Mouse (Mus musculus): ENCODE data around the gene Cgref1.

Gene Cgref1

DNA sequence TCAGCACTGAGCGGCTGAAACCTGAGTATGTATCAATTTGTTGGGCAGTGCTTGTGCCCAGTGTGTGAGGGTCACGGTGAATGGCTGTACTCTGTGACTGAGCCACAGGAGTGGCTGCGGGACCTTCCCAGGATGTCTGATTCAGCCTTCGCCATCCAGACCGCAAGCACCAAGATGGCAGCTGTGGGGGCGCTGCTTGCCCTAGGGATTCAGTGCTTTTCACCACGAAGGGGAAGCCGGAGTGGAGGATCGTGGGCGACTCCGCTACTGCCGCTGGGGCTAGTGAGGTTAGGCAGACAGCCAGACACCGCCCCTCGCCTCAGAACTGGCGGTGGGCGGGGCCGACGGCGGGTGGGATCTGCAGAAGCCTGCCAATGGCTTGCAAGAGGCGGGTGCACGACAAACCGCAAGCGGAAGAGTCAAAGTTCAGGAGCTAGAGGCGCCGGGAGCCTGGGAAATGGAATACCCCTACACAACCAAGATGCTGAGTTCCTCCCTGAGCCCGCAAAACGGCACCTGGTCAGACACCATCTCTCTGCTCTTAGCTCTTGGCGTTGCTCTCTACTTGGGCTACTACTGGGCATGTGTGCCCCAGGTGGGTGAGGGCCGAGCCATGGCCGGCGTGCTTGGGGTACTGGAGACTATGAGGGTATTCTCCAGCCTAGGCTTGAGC, 4.4 kb upstream of the Cgref1 start:
- DNase-seq: peak; percentile 86 to 92

DNA sequence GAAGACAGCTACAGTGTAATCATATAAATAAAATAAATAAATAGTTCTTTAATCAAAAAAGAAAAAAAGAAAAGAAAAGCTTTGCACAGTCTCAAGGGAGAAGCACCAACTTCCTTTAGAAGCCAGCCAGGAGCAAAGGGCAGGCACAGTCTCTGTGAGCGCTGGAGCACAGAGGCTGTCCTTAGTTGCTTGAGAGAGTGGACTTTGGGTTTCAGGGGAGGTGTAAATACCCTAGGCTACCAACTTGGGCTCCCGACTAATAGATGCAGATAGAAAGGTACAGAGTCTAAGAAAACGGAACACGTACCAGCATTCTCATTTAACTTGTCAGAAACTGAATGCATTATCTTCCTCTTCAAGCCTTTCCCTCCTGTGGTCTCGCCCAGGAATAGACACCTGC, 3.2 kb upstream of the Cgref1 start:
- DNase-seq: no peak

DNA sequence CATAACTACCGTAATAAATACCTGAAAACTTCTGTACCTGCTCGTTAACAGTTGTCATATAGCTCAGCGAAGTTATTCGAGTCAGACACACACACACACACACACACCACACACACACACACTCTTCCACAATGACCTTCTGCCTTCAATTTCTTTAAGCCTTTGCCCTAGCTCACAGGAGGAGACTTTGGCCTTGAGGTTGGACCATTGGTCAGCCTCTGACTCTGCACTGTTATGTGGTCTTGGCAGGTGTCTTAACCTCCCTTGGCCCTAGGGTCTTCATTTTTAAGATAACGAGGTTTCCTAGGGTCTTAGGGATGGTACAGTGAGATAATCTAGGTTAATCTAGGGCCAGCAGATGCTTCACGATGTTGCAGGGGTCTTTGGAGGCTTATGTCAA, 1.0 kb downstream of the Cgref1 start:
- DNase-seq: no peak

DNA sequence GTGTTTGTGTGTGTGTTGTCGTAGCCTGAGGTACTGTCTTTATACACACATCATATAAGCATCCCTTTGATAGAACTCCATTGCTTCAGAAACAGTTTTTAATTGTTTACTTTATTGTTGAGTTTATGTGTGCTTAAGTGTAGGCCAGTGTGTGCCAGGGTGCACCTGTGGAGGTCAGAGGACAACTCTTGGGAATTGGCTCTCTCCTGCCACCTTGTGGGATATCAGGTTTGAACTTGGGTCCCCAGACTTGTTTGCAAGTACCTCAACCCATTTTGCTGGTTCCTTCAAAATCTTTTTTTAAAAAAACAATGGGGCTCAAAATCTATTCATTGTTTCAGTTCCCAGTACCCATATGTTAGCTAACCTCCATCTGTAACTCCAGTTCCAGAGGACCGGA, 2.4 kb downstream of the Cgref1 start:
- DNase-seq: no peak

DNA sequence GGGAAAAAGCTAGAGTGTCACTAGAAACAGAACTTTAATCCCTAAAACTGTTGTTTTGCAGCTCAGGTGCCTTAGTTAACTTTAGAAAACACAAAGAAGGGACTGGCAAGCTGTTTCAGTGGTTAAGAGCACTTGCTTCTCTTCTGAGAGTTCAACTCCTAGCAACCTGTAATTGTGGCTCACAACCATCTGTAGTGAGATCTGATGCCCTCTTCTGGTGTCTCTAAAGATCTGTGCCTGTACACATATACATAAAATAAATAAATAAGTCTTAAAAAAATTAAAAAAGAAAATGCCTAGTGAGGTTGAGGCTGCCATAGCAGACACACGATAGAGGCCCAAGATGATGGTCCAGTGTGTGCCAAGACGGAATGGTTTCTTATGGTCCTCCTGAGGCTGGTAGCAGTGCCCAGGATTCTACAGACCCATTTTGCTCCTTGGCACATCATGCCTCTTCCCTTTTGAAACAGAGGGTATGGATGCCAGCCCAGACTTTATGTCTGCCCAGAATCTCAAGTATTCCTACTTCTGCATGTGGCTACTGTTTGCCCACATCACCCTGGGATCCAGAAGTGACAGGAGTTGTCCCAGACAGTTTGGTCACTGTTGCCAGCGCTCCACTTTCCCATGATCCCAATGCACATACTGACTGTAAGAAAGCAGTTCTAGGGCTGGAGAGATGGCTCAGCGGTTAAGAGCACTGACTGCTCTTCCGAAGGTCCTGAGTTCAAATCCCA, 10.5 kb downstream of the Cgref1 start:
- DNase-seq: peak in 1 of 2 experiments; percentile 7

DNA sequence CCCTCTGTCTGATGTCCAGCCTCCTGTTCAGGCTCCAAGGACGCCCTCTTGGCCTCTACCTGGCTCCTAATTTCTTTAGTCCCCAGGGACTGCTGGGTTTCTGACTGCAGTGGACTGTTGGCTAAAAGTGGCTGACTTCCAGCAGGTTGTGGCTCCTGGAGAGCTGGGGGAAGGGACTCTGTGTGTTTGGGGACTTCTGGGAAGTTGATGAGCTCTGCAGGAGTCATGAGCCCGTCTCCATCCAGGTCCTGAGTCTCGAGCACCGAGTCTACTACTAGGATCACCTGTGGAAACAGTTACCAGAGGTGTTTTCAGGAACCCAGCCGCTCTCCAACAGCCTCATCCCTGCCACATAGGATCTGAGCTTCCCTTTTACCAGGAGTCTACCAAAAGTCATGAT, 11.7 kb downstream of the Cgref1 start:
- DNase-seq: no peak

DNA sequence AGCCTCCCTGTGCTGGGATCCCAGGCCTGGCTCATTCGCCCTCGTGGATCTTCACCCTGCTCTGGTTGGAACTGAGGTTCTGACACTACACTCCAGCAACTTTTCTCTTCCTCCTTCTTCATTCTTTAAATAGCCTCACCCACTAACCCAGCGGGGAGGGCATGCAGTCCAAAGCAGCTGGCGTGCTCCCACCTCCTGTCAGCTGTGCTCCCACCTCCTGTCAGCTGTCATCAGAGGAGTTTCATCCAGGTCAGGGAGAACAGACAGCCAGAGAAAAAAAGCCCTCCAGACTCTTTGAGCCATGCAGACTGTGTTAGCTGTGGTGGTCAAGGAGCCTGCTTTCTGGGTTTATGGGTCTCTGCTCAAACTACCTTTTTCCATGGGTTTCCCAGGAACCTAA, 14.0 kb downstream of the Cgref1 start:
- no peak for DNase-seq

DNA sequence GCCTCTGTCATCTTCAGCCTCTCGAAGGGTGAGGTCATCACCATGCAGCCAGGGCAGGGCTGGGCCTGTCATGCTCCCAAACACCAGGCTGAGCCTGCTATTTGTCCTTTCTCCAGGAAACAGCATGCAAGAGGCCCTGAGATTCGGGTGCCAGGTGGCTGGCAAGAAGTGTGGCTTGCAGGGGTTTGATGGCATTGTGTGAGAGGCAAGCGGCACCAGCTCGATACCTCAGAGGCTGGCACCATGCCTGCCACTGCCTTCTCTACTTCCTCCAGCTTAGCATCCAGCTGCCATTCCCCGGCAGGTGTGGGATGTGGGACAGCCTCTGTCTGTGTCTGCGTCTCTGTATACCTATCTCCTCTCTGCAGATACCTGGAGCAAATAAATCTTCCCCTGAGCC, 14.5 kb downstream of the Cgref1 start:
- peak; percentile 30 to 54 for DNase-seq

DNA sequence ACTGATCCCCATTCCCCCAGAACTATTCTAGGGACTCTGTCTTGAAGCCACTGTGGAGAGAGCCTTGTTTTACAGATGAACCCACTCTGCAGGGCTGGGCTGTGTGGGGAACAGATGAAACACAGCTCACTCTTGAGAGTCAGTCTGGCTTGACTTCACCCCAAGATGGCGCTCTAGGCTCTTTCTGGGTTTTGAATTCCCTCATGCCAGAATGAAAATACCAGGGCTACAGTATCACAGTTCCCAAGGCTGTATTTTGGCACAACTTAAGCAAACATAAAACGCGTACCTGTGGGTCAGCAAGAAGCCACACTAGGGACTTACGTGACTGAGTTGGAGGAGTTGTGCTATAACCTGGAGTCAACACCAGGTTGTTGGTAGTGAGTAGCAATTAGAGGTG, 15.3 kb downstream of the Cgref1 start:
- DNase-seq: peak; percentile 84 to 91

DNA sequence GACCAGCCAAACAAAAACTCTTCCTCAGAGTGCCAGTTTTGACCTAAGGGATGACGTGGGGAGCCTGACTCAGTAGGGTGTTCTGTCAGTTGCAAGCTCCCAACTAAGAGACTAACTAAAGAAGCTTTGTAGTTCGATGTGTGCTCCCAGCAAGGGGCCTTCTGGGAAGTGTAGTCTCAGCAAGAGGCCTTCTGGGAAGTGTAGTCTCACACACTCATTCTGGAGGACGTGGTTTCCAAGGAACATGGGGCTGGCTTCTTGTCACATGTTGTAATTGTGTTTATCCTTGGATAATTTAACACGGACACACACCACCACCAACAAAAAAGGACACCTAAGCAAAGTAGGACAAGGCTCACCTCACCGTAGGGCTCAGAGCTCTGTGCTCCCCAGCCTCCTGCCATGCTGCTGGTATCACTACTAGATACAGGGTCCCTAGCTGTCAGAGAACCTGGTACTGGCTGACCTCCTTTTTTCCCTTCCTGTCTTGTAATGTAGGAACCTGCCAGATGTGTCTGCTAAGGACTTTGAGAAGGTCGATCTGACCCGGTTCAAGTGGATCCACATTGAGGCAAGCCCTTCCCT, 17.4 kb downstream of the Cgref1 start:
- peak in 1 of 2 experiments; percentile 56 for DNase-seq

DNA sequence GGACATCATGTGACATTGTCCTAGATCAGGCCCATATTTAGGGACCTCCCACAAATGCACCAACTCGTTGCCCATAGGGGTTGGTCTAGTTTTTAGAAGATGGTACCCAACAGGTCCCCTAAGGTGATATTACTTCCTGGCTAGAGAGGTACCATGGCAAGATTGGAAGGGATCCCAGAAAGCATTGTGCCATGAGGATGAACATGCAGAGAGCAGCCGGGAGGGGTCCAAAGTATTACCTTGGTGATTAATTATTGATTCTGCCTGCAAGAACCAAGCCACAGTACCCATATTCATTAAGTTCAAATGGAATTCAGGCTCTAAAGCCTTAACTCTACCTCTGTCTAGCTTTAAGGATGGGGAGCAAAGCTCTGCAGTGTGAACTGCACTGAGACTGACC, 19.3 kb downstream of the Cgref1 start:
- DNase-seq: no peak

DNA sequence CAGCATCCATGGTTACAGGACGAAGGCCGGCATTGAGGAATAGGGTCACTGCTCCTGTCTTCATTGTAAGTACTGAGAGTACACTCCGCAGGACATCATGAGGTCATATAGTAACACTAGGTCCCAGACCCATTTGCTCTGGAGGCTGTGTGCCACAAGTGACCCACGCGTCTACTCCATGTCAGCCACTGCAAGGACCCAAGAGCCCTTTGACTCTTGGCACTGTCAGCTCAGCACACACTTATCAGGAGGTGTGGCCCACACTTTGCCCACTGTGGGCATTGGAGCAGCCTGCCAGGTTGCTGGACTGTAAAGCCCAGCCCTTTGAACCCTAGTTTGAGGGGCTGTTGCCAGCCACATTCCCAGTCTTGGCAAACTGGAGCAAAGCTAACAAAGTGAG, 20.2 kb downstream of the Cgref1 start:
- no peak for DNase-seq

DNA sequence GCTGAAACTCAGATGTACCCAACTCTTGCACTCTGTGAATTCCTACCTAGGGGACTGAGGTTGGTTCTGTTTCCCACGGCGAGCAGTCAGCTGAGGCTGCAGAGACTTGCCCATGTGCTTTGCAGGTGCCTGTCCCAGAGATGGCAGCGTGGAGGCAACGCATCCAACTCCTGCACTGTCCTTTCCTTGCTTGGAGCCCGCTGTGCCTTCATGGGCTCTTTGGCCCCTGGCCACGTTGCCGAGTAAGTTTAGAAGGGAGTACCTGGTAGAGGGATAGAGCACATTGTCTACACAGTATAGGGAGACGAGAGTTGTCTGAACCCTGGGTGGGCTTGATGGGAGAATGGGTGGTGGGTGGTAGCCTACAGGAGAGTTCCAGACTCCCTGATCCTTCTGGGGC, 20.8 kb downstream of the Cgref1 start:
- DNase-seq: no peak

DNA sequence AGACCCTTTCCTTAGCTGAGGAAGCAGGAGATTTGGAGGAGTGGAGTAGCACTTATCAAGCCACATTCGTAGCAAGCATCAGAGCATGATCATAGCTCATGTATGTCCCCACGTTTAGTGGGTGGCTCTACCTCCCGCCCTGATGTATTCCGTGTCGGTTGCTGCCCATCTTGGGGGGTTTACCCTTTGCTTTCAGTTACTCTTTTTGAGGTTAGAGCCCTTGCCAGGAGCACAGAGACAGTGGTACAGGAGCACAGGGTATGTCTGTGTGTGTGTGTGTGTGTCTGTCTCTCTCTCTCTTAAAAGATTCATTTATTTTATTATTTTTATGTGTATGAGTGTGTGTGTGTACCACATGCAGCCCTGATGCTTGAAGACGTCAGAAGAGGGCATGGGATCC, 22.3 kb downstream of the Cgref1 start:
- DNase-seq: no peak

DNA sequence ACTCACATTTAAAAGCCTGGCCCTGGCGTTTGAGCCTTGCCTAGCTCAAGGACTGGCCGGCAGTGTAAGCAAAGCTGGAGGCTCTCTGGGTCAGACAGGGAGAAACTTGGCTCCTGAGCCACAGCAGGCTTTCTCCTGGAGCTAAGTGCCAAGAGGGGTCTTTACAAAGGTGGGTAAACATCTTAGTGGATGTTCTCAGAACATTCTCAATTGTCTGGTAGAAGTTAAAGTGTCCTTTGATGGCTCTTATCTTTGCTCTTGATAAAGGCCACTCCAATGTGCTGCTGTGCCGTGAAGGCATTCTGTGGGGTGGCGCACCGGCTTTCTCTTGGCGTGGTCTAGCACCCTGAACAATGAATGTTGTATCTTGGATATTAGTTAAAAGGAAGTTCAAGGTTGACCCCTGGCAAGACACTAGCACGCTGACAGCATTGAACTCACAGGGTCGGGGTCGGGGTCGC, 22.8 kb downstream of the Cgref1 start:
- DNase-seq: peak in 1 of 2 experiments; percentile 22

DNA sequence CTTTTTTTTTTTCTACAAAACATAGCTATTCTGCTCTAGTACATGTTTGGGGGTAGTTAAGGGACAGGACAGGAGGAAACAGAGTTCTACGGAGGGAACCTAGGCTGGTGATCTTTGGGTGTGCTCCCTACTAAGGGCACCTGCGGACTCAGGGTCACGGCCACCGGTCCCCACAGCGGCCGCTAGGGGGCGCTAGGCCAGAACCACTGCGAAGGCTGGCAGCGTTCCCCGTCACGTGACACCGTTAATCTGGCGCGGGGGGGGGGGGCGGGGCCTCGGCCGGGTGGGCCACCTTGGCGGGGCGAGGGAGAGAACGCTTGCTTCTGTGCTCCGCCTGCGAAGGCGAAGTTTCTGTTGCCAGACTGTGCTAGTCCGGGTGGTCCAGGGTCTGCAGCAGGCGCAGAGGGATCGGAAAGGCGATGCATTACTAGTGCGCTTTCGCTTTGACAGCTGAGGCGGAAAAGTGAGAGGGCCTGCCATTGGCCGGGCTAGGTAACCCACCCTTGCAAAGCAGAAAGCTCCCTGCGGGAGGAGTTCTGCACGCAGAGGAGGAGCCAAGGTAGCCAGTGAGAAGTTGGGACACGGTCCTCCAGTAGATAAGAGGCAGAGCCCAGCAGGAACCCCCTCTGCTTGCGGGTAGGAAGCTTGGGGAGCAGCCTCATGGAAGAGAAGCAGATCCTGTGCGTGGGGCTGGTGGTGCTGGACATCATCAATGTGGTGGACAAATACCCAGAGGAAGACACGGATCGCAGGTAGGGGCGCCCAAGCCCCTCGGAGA, 23.9 kb downstream of the Cgref1 start, which contains the start of gene Khk:
TSS of gene Khk (plus strand) at position 176 of the 778 bp plus-strand sequence.
- DNase-seq: peak; percentile 95 to 98

DNA sequence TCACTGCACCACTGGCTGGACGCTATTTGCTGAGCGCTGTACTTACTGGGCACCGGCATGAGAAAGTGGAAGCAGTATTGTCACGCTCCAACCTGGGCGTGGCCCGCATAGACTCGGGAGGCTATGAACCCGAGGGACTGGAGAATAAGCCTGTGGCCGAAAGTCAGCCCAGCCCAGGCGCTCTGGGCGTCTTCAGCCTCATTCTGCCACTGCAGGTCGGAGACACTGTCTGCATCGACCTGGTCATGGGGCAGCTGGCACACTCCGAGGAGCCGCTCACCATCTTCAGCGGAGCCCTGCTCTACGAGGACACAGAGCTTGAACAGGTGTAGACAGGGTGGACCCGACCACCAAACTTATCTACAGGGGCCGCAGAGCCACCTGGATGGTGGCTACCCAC, 24.8 kb downstream of the Cgref1 start:
- DNase-seq: peak in 1 of 2 experiments; percentile 25

DNA sequence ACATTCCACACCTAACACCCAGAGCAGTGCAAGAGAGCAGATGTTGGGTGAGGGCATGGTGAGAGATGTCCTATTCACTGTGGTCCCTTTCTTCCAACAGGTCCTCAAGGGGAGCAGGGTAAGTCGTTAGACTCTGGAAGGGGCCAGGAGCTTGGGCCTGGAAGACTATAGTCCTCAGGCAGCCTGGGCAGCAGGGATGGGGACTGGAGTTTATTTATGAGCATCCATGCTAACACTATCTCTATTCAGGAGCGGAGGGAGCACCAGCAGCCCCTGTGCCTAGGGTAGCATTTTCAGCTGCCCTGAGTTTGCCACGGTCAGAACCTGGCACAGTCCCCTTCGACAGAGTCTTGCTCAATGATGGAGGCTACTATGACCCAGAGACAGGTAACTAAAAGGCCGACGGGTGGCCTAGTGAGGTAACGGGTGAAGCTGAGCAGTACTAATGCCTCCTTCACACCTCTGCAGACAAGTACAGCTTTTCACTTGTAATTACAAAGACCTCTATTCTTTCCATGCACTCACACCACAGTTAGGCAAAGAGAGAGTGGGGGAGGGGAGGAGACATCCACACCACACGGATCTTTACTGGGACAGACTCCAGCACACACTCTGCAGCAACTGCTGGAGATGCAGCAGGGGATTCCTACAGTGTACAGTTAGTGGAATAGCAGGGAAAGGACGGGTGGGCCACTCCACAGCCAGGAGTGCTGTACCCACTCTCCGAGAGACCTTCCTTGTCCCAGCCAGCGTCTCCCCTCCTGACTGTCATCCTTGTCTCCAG, 25.4 kb downstream of the Cgref1 start:
- DNase-seq: no peak

DNA sequence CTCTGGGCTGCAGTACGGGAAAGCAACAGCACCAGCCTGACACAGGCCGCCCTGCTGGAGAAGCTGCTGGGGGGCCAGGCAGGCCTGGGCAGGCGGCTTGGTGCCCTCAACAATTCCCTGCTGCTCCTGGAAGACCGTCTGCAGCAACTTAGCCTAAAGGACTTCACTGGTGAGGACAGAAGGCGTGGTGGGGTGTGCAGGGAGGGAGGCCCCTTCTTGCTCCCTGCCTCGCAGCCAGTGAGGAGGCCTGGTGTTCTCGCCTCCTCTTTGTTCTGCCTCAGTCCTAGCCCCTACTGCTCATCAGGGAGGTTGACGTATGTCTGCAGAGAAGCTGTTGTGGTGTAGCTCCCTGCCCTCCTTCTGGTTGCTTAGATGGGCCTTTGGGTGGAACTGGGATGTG, 26.7 kb downstream of the Cgref1 start:
- DNase-seq: no peak

DNA sequence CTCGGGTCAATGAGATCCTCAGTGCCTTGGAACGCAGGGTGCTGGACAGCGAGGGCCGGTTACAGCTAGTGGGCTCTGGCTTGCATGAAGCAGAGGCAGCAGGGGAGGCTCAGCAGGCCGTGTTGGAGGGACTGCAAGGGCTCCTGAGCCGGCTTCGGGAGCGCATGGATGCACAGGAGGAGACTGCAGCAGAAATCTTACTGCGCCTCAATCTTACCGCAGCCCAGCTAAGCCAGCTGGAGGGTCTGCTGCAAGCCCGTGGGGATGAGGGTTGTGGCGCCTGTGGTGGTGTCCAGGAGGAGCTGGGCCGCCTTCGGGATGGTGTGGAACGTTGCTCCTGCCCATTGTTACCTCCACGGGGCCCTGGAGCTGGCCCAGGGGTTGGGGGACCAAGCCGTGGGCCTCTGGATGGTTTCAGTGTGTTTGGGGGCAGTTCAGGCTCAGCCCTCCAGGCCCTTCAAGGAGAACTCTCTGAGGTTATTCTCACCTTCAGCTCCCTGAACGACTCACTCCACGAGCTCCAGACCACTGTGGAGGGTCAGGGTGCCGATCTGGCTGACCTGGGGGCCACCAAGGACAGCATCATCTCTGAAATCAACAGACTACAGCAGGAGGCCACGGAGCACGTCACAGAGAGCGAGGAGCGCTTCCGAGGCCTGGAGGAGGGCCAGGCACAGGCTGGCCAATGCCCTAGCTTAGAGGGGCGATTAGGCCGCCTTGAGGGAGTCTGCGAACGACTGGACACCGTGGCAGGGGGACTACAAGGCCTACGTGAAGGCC, 27.3 kb downstream of the Cgref1 start:
- DNase-seq: no peak

DNA sequence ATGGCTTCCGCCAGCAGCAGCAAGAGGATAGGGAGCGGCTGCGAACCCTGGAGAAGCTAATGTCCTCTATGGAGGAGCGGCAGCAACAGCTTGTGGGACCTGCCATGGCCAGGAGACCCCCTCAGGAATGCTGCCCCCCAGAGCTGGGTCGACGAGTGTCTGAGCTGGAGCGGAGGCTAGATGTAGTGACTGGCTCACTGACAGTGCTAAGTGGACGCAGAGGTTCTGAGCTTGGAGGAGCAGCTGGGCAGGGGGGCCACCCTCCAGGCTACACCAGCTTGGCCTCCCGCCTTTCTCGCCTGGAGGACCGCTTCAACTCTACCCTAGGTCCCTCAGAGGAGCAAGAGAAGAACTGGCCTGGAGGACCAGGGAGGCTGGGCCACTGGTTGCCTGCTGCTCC, 28.0 kb downstream of the Cgref1 start:
- no peak for DNase-seq

DNA sequence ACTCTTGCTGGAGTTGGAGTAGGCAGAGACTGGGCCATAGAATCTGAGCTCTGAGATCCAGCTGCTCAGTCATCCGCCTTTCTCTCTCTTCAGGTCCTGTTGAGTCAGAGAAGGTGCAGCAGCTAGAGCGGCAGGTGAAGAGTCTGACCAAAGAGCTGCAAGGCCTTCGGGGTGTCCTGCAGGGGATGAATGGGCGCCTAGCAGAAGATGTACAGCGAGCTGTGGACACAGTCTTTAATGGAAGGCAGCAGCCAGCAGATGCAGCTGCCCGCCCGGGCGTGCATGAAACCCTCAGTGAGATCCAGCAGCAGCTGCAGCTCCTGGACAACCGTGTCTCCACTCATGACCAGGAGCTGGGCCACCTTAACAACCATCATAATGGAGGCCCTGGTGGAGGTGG, 28.6 kb downstream of the Cgref1 start:
- no peak for DNase-seq
